Mouse (Mus musculus) bone marrow macrophage, adult 2 months (primary cell): ENCODE results near the gene Ms4a13. TPM values are rescaled to one million over a fixed set of nuclear protein-coding genes. Genes with fewer than 3 reads are reported as not detected.
"Not testable (repeated sequence)": the region's sequence is repeated elsewhere in the genome, so short reads cannot be mapped to it uniquely, and the experiment has no call there.

Experiments used
- H3K27ac ChIP-seq: 2 replicates; pipeline ENCODE4 v1.5.1; 2012; ENCODE audit warnings: low read depth, low read length; ENCODE audit not compliant: insufficient read depth
- H3K4me1 ChIP-seq: 2 replicates; pipeline ENCODE4 v1.6.1; 2012; ENCODE audit warnings: low read length; ENCODE audit not compliant: control insufficient read depth, insufficient read depth
- H3K4me3 ChIP-seq: 2 replicates; pipeline ENCODE4 v1.5.1; 2012; ENCODE audit warnings: mild to moderate bottlenecking, low read length, moderate library complexity; ENCODE audit not compliant: insufficient read depth
- CTCF ChIP-seq: IDR thresholded peaks from 2 replicates; pipeline ENCODE4 v1.5.1; 2012; ENCODE audit warnings: low read depth, mild to moderate bottlenecking, low read length, moderate library complexity
- POLR2A ChIP-seq: IDR thresholded peaks from 2 replicates; pipeline ENCODE4 v1.6.1; 2012; ENCODE audit warnings: mild to moderate bottlenecking, low read depth, low read length, borderline replicate concordance
- polyA plus RNA-seq: library from polyadenylated mRNA; stranded (reverse); fragments of >200 nt; gene quantifications from 2 replicates; pipeline ENCODE4 v1.2.4, GENCODE M21; 2012; ENCODE audit not compliant: missing spikeins, insufficient read depth, insufficient read length

Ms4a13 gene
- polyA plus RNA-seq, 1 experiment: not detected

- H3K4me3 ChIP-seq: no peak within 1 kb of the TSS
- H3K4me1 ChIP-seq: no peaks in the 10 kb centered on the region
- no peak within 1 kb of the TSS for H3K27ac ChIP-seq
- TF ChIP-seq CTCF (peak; percentile 20; the same call in 1 of the 2 replicates), POLR2A (no peak)
These were observed 31.4 kb downstream of the Ms4a13 start, which contains the start of gene 1700025F22Rik for GRCm38 (mm10) chr19:11165172-11165571. Gene 1700025F22Rik (minus strand): TSS chr19:11165320.

DNA sequence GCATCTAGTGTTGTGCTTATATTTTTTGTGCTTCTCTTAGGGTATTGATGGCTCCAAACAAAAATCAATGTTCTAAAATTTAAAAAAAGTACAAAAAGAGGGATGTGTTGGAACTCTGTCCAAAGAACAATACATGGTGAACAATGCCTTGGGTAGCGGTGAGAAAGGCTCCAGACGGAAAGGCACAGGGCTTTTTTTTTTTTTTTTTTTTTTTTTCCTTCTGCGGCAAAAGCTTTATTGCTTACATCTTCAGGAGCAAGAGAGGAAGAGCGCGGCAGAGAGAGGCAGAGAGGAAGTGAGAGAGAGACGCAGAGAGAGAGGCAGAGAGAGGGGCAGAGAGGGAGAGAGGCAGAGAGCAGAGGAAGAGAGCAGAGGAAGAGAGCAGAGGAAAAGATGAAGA lies 38.6 kb downstream of the Ms4a13 start:
- not testable (repeated sequence) for H3K27ac ChIP-seq, H3K4me1 ChIP-seq, H3K4me3 ChIP-seq

DNA sequence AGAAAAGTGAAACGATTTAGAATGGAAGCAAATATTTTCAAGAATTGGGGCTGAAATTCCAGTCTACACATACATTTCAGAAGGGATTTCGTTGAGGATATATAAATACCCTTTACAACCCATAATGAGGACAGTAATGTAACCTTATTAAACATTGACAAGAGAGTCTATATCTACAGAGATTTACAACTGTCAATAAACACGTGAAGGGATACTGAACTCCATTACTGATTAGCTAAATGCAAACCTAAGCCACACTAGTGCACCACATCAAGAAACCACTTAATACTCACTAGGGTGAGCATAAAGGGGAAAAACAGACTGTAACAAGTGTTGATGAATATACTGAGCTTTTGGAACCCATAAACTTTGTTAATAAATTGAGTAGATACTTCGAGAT lies 61.2 kb downstream of the Ms4a13 start:
- Histone ChIP-seq H3K27ac (no peak overlapping the region), H3K4me3 (no peak overlapping the region), H3K4me1 (no peaks in the 10 kb centered on the region)
- TF ChIP-seq CTCF (no peak), POLR2A (no peak)

DNA sequence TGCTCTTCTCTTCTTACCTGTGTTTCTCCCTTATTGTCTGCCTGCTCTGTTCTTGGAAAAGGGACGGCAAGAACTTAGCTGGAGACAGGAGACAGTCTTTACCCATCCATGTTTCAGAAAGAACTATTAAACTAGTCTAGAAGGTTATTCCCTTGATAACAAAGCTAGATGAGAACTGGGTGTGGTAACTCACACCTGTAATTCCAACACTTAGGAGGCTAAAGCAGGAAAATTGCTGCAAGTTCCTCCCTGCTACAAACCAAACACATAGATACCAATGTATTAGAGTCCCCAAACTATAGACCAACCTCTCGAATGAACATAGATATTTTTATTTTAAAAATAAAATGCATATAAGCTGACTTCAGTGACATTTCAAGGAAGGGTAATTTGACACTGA lies 61.7 kb downstream of the Ms4a13 start:
- H3K4me1 ChIP-seq: no peaks in the 10 kb centered on the region
- TF ChIP-seq CTCF: no peak
- TF ChIP-seq POLR2A: no peak
- H3K27ac ChIP-seq: no peak overlapping the region
- H3K4me3 ChIP-seq: no peak overlapping the region

DNA sequence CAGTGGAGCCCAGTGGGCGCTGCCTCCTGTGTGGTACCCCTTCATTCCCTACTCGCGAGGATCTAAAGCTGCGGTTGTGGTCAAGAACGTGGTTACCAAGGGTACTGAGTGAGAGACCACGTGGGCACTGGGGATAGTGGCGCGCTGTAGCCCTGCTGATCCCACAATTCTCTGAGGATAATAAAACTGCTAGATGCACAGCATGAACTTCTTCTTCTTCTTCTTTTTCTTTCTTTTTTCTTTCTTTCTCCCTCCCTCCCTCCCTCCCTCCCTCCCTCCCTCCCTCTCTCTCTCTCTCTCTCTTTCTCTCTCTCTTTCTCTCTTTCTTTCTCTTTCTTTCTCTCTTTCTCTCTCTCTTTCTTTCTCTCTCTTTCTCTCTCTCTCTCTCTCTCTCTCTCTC lies 65.8 kb downstream of the Ms4a13 start, which contains the start of gene 1700017D01Rik:
TSS of gene 1700017D01Rik (minus strand) at position 101 of the 400 bp plus-strand sequence.
- not testable (repeated sequence) for H3K4me1 ChIP-seq, H3K27ac ChIP-seq, H3K4me3 ChIP-seq

GRCm38 (mm10) chr19:11129702-11130101 lies 66.8 kb downstream of the Ms4a13 start:
- Histone ChIP-seq H3K4me1 (no peaks in the 10 kb centered on the region), H3K27ac (no peak overlapping the region), H3K4me3 (no peak overlapping the region)
- TF ChIP-seq CTCF (no peak), POLR2A (no peak)

DNA sequence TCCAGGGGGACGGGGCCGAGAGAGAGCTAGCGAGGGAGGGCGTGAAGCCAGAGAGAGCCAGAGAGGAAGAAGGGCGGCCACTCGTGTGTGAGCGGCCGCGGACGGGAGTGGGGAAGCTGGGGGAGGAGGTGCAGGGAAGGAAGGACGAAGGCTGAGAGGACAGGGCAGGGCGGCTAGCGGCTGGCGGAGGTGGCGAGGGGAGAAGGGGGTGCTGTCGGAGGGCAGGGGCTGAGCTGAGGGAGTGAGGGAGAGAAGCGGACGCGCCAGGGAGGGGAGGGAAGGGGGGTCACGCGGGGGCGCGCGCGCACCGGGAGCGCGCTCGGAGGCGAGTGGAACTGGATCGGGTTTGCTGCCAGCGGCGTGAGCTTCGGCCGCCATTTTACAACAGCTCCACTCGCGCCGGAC lies 75.5 kb downstream of the Ms4a13 start:
- H3K4me1 ChIP-seq: peaks cover 19% of the 10 kb centered on the region
- H3K27ac ChIP-seq, H3K4me3 ChIP-seq: not testable (repeated sequence)

Other genes with a start within 250 kb of the Ms4a13 start
- gene Ccdc86, start 247.5 kb downstream of the Ms4a13 start, polyA plus RNA-seq: 11.1 and 11.6 TPM in 2 replicates
- gene Ms4a10, start 222.1 kb downstream of the Ms4a13 start, polyA plus RNA-seq: not detected in 2 replicates
- gene Ms4a15, start 203.5 kb downstream of the Ms4a13 start, polyA plus RNA-seq: not detected in 2 replicates
- not detected in 2 replicates for gene Ms4a18, start 178.7 kb downstream of the Ms4a13 start, polyA plus RNA-seq
- not detected in 2 replicates for gene Ms4a8a, start 115.6 kb downstream of the Ms4a13 start, polyA plus RNA-seq
- gene 1700017D01Rik, start 65.9 kb downstream of the Ms4a13 start, polyA plus RNA-seq: not detected in 2 replicates
- gene 1700025F22Rik, start 31.4 kb downstream of the Ms4a13 start, polyA plus RNA-seq: not detected in 2 replicates
- not detected in 2 replicates for gene Ms4a12, start 35.7 kb upstream of the Ms4a13 start, polyA plus RNA-seq
- not detected in 2 replicates for gene Ms4a1, start 69.5 kb upstream of the Ms4a13 start, polyA plus RNA-seq
- gene Ms4a5, start 87.1 kb upstream of the Ms4a13 start, polyA plus RNA-seq: not detected in 2 replicates
- gene Ms4a14, start 117.7 kb upstream of the Ms4a13 start, polyA plus RNA-seq: 136 and 161 TPM in 2 replicates
- gene Ms4a7, start 139.4 kb upstream of the Ms4a13 start, polyA plus RNA-seq: 2,313 and 2,384 TPM in 2 replicates
- gene Ms4a4a, start 178.8 kb upstream of the Ms4a13 start, polyA plus RNA-seq: 434 TPM in 2 replicates
- gene Ms4a4c, start 208.0 kb upstream of the Ms4a13 start, polyA plus RNA-seq: 49.2 and 54.0 TPM in 2 replicates
- gene Ms4a4b, start 246.8 kb upstream of the Ms4a13 start, polyA plus RNA-seq: 5.6 and 8.4 TPM in 2 replicates